Mouse (Mus musculus) midbrain, embryonic 12.5 days (tissue): ENCODE data around the gene Gm10096. TPM values are rescaled to one million over a fixed set of nuclear protein-coding genes. Genes with fewer than 3 reads are reported as not detected.
"Not testable (repeated sequence)": the region's sequence is repeated elsewhere in the genome, so short reads cannot be mapped to it uniquely, and the experiment has no call there.

ENCODE experiments used
- ATAC-seq: fragments of 200-750 bp; cut with Nextera tagmentation; 2 replicates; pipeline ENCODE4 v1.8.0; 2017; ENCODE audit warnings: low read depth, moderate TSS enrichment, moderate library complexity; ENCODE audit not compliant: low FRiP score
- H3K27ac ChIP-seq: fragments of 300-500 bp; sonication (generic); replicated peaks from 2 replicates; pipeline ENCODE4 v1.5.1; 2016; ENCODE audit warnings: mild to moderate bottlenecking
- H3K27me3 ChIP-seq: fragments of 300-500 bp; sonication (generic); 2 replicates; pipeline ENCODE4 v1.6.1; 2016; ENCODE audit warnings: mild to moderate bottlenecking
- H3K36me3 ChIP-seq: fragments of 300-500 bp; sonication (generic); 2 replicates; pipeline ENCODE4 v1.6.1; 2016
- H3K4me1 ChIP-seq: fragments of 300-500 bp; sonication (generic); 2 replicates; pipeline ENCODE4 v1.6.1; 2016
- H3K4me2 ChIP-seq: fragments of 300-500 bp; sonication (generic); replicated peaks from 2 replicates; pipeline ENCODE4 v1.6.1; 2016; ENCODE audit warnings: mild to moderate bottlenecking, moderate library complexity
- H3K4me3 ChIP-seq: fragments of 300-500 bp; sonication (generic); 2 replicates; pipeline ENCODE4 v1.5.1; 2016; ENCODE audit warnings: mild to moderate bottlenecking
- H3K9ac ChIP-seq: fragments of 300-500 bp; sonication (generic); replicated peaks from 2 replicates; pipeline ENCODE4 v1.6.1; 2016; ENCODE audit warnings: mild to moderate bottlenecking, moderate library complexity
- H3K9me3 ChIP-seq: fragments of 300-500 bp; sonication (generic); 2 replicates; pipeline ENCODE4 v1.6.1; 2016; ENCODE audit warnings: mild to moderate bottlenecking
- WGBS: fragments of 180-500 bp; shearing (Covaris S2); methylation state at CpG from one replicate; pipeline ENCODE4 v1.1.7; 2016; 5-methylcytosine and 5-hydroxymethylcytosine counted together
- polyA plus RNA-seq: library from polyadenylated mRNA; unstranded; fragments of >200 nt; fragmentation: Nextera tagmentation; extraction: Ambion mirVana; gene quantifications from 2 replicates; pipeline ENCODE4 v1.2.1, GENCODE M21; 2016

The Gm10096 gene
- not detected in 2 replicates for polyA plus RNA-seq

DNA sequence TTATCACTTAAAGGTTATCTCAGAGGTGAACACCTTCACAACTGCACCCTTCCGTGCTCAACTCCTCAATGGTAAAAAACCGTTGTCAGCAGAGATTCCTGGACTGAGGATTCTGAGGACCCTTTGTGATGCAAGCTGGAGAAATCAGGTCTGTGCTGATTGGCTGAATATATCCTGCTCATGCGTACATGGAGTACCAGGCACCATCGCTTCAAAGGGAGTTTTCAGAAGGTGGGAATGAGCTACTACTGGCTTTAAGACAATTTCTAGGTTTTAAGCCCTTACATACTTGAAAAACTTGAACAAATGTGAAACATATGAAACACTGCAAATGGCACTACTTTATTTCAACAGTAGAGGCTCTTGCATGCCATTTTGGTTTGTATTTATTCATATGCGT lies at the start of gene Gm10096:
TSS of gene Gm10096 (minus strand) at position 101 of the 400 bp plus-strand sequence.
- not testable (repeated sequence) for H3K4me2 ChIP-seq, H3K27ac ChIP-seq, ATAC-seq, H3K4me3 ChIP-seq, H3K9ac ChIP-seq, H3K4me1 ChIP-seq, H3K9me3 ChIP-seq, H3K27me3 ChIP-seq, H3K36me3 ChIP-seq
- no CpG with 5 or more reads among the region's 5 CpGs for WGBS
